Mouse (Mus musculus) embryonic facial prominence, embryonic 11.5 days (tissue): ENCODE data around the gene Slc24a3. TPM values are rescaled to one million over a fixed set of nuclear protein-coding genes. Genes with fewer than 3 reads are reported as not detected.

Source experiments
- ATAC-seq: fragments of 200-750 bp; cut with Nextera tagmentation; replicated peaks from 2 replicates; pipeline ENCODE4 v1.8.0; 2017; ENCODE audit warnings: low read depth; ENCODE audit not compliant: insufficient number of reproducible peaks, low FRiP score, low TSS enrichment
- DNase-seq: peaks from one replicate; pipeline ENCODE4 v3.0.0-alpha.2; 2015; ENCODE audit warnings: low spot score
- H3K27ac ChIP-seq: fragments of 300-500 bp; sonication (generic); replicated peaks from 2 replicates; pipeline ENCODE4 v1.5.1; 2014; ENCODE audit warnings: mild to moderate bottlenecking, low read depth, low read length, control low read depth
- H3K27me3 ChIP-seq: fragments of 300-500 bp; sonication (generic); 2 replicates; pipeline ENCODE4 v1.6.1; 2014; ENCODE audit warnings: mild to moderate bottlenecking, low read length, moderate library complexity, mixed read lengths; ENCODE audit not compliant: control insufficient read depth, insufficient read depth
- H3K36me3 ChIP-seq: fragments of 300-500 bp; sonication (generic); replicated peaks from 2 replicates; pipeline ENCODE4 v1.6.1; 2014; ENCODE audit warnings: low read depth, mild to moderate bottlenecking, low read length, moderate library complexity, mixed read lengths; ENCODE audit not compliant: control insufficient read depth, insufficient read depth
- H3K4me1 ChIP-seq: fragments of 300-500 bp; sonication (generic); 2 replicates; pipeline ENCODE4 v1.6.1; 2014; ENCODE audit warnings: low read length, mixed read lengths; ENCODE audit not compliant: control insufficient read depth, insufficient read depth
- H3K4me2 ChIP-seq: fragments of 300-500 bp; sonication (generic); 2 replicates; pipeline ENCODE4 v1.6.1; 2014; ENCODE audit warnings: low read depth, mild to moderate bottlenecking, control low read depth, low read length, moderate library complexity
- H3K4me3 ChIP-seq: fragments of 300-500 bp; sonication (generic); 2 replicates; pipeline ENCODE4 v1.5.1; 2014; ENCODE audit warnings: low read depth, low read length, control low read depth
- H3K9ac ChIP-seq: fragments of 300-500 bp; sonication (generic); replicated peaks from 2 replicates; pipeline ENCODE4 v1.6.1; 2014; ENCODE audit warnings: mild to moderate bottlenecking, control low read depth, low read length
- H3K9me3 ChIP-seq: fragments of 300-500 bp; sonication (generic); replicated peaks from 2 replicates; pipeline ENCODE4 v1.6.1; 2016; ENCODE audit warnings: mild to moderate bottlenecking, low read length, inconsistent platforms, mixed read lengths; ENCODE audit not compliant: control insufficient read depth
- WGBS: fragments of 180-500 bp; shearing (Covaris S2); extraction: QIAGEN DNeasy Blood & Tissue Kit; methylation state at CpG from one replicate; pipeline ENCODE4 v1.1.7; 2014; 5-methylcytosine and 5-hydroxymethylcytosine counted together
- polyA plus RNA-seq: library from polyadenylated mRNA; unstranded; fragments of >200 nt; fragmentation: Nextera tagmentation; extraction: Ambion mirVana; gene quantifications from 2 replicates; pipeline ENCODE4 v1.2.1, GENCODE M21; 2014

Gene Slc24a3
- polyA plus RNA-seq, 1 experiment from 2014 or later = 0.67 TPM

DNA sequence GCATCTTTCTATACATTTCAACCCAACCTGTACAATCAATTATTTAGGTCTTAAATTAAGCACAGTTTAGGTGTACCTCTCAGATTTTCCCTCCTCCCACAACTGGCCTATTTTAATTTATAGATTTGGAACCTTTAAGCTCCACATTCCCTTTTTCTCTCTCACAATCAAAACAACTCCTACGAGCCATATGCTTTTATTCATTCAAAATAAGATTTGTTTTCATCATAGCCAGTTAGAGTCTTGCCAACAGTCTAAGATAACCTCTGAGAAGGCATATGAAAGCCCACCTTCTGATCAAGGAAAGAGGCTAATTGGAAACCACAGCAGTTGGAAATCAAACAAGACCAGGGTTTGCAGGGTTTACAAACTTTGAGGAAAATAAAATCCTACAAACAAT lies 177.0 kb downstream of the Slc24a3 start:
- H3K36me3 ChIP-seq = no peaks in the 10 kb centered on the region
- H3K4me2 ChIP-seq = no peak overlapping the region
- H3K4me3 ChIP-seq = no peak overlapping the region
- no peak overlapping the region for H3K27ac ChIP-seq
- H3K9me3 ChIP-seq = no peaks in the 10 kb centered on the region
- ATAC-seq = no peak
- no peaks in the 10 kb centered on the region for H3K4me1 ChIP-seq
- WGBS = 83% methylated on average over 1 of the region's 1 CpGs
- no peak overlapping the region for H3K9ac ChIP-seq
- no peak for DNase-seq
- no peaks in the 10 kb centered on the region for H3K27me3 ChIP-seq

GRCm38 (mm10) chr2:145353801-145354200 lies 186.2 kb downstream of the Slc24a3 start:
- Histone ChIP-seq H3K4me1 (no peaks in the 10 kb centered on the region), H3K4me2 (no peak overlapping the region), H3K9me3 (no peaks in the 10 kb centered on the region), H3K27me3 (no peaks in the 10 kb centered on the region), H3K36me3 (no peaks in the 10 kb centered on the region), H3K27ac (no peak overlapping the region), H3K4me3 (no peak overlapping the region), H3K9ac (no peak overlapping the region)
- no peak for DNase-seq
- WGBS = 59% methylated on average over 1 of the region's 1 CpGs
- no peak for ATAC-seq

DNA sequence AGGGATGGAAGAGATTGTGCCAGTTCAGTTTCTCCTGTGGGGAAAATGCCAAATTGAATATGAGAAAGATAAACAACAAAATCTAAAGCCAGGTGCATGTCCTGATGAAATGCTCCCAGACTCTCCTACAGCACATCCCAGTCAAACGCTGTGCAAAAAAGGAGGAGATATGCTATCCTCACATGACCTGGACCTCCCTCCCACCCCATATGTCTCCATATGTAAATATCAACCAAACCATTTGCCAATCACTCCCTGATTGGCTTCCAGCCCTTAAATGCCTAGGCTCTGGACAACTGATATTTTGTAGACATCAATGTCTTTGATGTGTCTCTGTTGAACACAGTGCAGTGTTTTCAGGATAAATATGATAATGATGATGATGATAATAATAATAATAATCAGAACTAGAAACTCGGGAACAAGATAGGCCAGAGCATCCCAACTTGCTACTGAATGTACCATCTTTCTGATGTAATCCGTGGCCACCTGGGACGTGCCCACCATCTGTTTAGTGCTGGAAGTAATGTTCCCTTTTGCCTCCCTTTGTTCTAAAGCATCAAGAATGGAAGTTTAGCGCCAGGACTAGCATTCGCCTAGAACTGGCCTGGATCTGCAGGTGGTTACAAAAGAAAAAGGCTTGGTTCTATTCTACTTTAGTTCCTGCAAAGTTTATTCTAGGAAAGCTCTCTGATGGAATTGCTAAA lies 190.8 kb downstream of the Slc24a3 start:
- H3K9me3 ChIP-seq = no peaks in the 10 kb centered on the region
- H3K4me1 ChIP-seq = no peaks in the 10 kb centered on the region
- H3K4me3 ChIP-seq = no peak overlapping the region
- H3K9ac ChIP-seq = no peak overlapping the region
- no peak overlapping the region for H3K27ac ChIP-seq
- no peak overlapping the region for H3K4me2 ChIP-seq
- ATAC-seq (no peak), DNase-seq (no peak)
- WGBS = 78% methylated on average over 6 of the region's 6 CpGs
- H3K36me3 ChIP-seq = no peaks in the 10 kb centered on the region
- no peaks in the 10 kb centered on the region for H3K27me3 ChIP-seq

GRCm38 (mm10) chr2:145363604-145364003 lies 196.1 kb downstream of the Slc24a3 start:
- no peaks in the 10 kb centered on the region for H3K27me3 ChIP-seq
- no peak overlapping the region for H3K9ac ChIP-seq
- H3K4me1 ChIP-seq = no peaks in the 10 kb centered on the region
- WGBS = 75% methylated on average over 2 of the region's 2 CpGs
- no peaks in the 10 kb centered on the region for H3K36me3 ChIP-seq
- H3K4me2 ChIP-seq = no peak overlapping the region
- H3K9me3 ChIP-seq = no peaks in the 10 kb centered on the region
- ATAC-seq (no peak), DNase-seq (no peak)
- H3K27ac ChIP-seq = no peak overlapping the region
- no peak overlapping the region for H3K4me3 ChIP-seq

DNA sequence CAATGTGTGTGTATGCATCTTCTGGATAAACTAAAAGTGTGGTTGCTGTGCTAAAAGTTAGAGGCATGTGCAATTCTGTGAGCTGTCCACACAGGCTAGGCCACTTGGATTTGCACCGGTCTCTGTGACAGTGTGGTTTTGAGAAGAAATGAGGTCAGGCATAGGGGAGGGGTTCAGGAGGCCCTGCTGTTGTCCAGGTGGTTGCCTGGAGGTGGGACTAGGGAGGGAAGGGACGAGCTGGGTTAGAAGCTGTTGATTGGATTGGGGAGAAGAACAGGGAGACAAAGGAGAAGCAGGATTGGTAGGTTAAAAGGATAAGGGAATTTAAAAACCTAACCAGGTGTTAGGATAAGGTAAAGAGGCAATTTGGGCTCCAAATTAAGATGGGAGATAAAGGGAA lies 201.1 kb downstream of the Slc24a3 start:
- Histone ChIP-seq H3K4me1 (no peaks in the 10 kb centered on the region), H3K27me3 (no peaks in the 10 kb centered on the region), H3K4me2 (no peak overlapping the region), H3K4me3 (no peak overlapping the region), H3K36me3 (no peaks in the 10 kb centered on the region), H3K27ac (no peak overlapping the region), H3K9me3 (no peaks in the 10 kb centered on the region), H3K9ac (no peak overlapping the region)
- DNase-seq (no peak), ATAC-seq (no peak)
- WGBS = 70% methylated on average over 2 of the region's 2 CpGs

DNA sequence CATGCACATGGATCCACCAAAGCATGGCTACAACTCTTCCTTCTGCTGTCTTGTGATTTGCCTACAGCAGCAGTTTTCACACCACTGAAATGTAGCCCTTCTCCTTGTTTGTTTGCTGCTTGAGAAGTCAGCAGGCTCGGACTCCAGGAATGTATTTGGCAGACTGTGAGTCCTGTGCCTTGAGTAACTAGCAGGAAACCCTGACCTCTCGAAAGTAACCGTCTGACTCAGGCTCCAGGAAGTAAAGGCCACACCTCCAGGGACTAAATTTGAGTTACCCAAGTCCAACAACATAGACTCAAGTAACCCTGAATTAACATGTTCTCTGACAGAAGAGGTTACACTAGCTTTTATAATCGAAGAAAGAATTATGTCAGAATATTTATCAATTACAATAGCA lies 203.2 kb downstream of the Slc24a3 start:
- Histone ChIP-seq H3K27ac (no peak overlapping the region), H3K4me1 (no peaks in the 10 kb centered on the region), H3K4me3 (no peak overlapping the region), H3K9me3 (no peaks in the 10 kb centered on the region), H3K9ac (no peak overlapping the region), H3K36me3 (no peaks in the 10 kb centered on the region), H3K27me3 (no peaks in the 10 kb centered on the region), H3K4me2 (no peak overlapping the region)
- ATAC-seq (no peak), DNase-seq (no peak)
- WGBS = 65% methylated on average over 4 of the region's 4 CpGs

- Histone ChIP-seq H3K4me3 (no peak overlapping the region), H3K9me3 (no peaks in the 10 kb centered on the region), H3K9ac (no peak overlapping the region), H3K4me2 (no peak overlapping the region), H3K36me3 (no peaks in the 10 kb centered on the region), H3K27me3 (no peaks in the 10 kb centered on the region), H3K27ac (no peak overlapping the region), H3K4me1 (no peaks in the 10 kb centered on the region)
- ATAC-seq (no peak), DNase-seq (no peak)
- WGBS = 72% methylated on average over 5 of the region's 5 CpGs
Measured at GRCm38 (mm10) chr2:145373803-145374202, 206.2 kb downstream of the Slc24a3 start.

GRCm38 (mm10) chr2:145382908-145383770 lies 215.6 kb downstream of the Slc24a3 start:
- H3K9ac ChIP-seq = no peak overlapping the region
- H3K27ac ChIP-seq = no peak overlapping the region
- no peaks in the 10 kb centered on the region for H3K4me1 ChIP-seq
- no peak overlapping the region for H3K4me2 ChIP-seq
- no peaks in the 10 kb centered on the region for H3K9me3 ChIP-seq
- ATAC-seq (no peak), DNase-seq (no peak)
- H3K4me3 ChIP-seq = no peak overlapping the region
- WGBS = 85% methylated on average over 13 of the region's 13 CpGs
- no peaks in the 10 kb centered on the region for H3K36me3 ChIP-seq
- H3K27me3 ChIP-seq = no peaks in the 10 kb centered on the region
